Mouse (Mus musculus) urinary bladder, postnatal 25 days (tissue): Measurements from ENCODE around the gene Lifr.

ENCODE experiments used
- DNase-seq: peaks from one replicate; pipeline ENCODE4 v3.0.0; 2022; ENCODE audit warnings: low spot score

The Lifr gene

DNA sequence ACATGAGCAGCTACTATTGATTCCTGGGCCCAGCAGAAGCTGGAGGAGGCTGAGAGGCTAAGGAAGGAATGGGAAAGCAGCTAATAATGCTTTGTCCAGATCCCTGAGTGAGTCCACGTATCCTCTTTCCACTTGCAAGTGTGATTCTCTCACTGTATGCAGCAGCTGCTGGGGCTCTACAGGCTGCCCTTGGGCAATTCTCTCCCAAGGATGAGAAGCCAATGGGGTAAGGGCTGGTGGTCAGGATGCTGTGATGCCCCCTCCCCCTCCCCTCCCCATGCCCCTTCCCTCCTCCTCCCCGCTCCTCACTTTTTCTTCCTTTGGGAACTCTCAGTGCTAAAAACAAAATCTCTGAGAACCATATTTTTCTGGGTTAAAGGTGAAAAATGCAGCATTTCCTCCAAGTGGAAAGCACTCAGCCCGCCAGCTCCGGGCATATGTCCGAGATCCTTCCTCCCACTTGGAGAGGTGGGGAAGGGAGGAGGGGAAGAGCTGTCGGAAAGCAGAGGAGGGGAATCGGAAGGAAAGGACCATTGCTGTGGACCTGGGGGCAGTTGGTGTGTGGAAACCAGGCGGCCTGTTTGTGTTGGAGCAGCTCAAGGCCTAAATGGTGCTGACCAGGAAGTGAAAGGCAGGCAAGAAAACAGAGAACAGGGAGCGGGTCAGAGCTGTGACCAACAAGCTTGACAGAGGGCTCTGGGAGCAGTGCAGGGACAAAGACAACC, 113.4 kb downstream of the Lifr start:
- peak; percentile 20 for DNase-seq

DNA sequence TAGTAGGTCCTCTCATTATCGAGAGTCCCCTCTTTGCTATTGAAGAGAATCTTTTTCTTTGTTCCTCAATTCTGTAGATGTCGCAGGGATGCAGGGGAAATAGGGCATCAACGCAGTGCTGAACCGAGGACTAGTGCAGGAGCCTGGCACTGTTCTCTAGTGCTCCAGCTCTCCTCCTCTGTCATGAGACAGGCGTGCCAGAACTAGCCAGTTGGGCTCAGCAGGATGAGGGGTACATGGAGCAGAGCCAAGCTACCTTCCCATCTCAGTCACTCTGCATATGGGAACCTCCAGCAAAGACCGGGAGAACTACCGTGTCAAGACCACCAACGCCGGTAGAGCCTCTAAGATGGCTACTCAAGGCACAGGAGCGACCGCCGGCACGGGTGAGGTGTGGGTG, 114.5 kb downstream of the Lifr start:
- DNase-seq = no peak

GRCm38 (mm10) chr15:7206110-7206509, 115.7 kb downstream of the Lifr start:
- DNase-seq = no peak

DNA sequence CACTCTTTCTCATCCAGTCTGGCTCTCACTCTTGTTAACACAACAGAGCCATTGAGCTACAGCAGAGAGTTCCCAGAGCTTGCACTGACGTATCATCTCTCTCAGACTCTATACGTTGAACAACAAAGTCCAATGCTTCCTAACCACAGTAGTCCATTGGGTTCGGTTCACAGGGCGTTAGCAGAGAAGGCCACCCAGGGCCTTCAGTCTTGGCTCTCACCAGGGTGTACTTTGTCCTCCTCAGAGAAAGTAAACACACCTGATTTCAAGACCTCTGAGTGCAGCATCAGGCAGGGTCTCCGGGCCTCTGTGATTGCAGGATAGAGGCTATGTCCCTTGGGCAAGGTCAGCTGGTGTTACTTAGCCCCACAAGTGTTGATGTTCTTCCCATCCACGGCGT, 116.9 kb downstream of the Lifr start:
- no peak for DNase-seq

DNA sequence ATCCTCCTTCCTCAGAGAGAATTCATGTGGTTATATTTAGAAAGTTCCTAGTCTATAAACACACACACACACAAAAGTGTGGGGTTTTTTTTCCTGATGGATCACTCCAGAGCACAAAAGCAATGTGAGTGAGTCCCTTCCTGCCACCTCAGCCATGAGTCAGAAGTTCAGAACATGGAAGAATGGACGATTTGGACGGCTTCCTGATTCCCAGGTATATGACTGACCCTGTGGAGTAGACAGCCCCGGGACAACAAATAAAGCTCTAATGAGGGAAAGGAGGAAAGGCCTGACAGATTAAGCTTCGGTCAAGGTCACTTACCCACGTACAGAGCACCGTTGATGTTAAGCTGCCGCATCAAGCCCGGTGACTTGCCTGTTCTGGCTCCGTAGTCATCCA, 117.8 kb downstream of the Lifr start:
- DNase-seq = no peak

DNA sequence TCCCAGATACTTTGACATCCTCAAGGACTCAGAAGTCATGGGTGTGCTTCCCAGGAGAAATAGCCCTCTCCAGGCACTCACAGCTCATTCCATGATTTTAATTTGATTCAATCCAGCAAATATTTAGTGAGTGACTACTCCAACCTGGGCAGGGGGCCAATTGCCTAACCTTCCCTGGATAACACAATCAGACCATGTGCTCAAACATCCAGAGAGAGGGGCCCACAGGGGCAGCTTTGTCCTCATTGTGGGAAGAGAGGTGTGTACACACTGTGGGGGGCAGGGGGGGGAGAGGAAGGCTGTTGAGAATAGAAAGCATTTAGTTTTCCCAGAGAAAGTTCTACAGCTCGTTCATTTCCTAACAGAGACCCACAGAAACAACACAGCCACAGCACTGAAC, 123.3 kb downstream of the Lifr start:
- peak; percentile 52 for DNase-seq

GRCm38 (mm10) chr15:7215845-7216244, 125.4 kb downstream of the Lifr start:
- no peak for DNase-seq

DNA sequence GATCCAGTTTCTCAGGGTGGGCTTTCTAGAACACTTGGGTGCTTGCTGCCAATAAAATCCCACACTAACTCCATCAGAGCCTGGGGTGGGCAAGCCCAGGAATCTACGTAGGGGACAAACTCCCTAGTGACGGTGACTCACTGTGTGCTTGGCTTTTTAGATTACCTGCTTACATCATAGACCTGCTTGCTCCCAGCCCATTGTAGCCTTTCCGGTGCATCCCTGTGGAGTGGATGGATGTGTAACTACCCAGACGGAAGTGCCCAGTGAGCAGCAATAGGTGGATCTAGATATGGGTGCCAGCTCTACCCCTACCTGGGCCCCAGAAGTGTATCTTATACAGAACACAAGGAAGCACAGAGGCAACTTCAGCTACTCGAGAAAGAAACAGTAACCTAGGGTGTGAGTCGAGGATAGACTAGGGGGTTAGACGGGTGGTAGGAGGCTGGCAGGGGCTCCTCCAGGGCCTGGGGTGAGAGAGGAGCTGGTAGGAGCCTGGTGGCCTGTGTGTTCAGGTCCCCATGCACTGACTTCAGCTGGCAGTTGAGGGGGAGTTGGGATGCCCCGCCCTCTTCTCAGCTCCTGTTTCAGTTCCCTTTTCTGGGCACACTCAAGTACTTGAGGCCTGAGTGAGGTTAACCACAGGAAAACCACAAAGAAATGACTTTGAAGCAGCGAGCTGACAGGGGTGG, 126.3 kb downstream of the Lifr start:
- DNase-seq = no peak

DNA sequence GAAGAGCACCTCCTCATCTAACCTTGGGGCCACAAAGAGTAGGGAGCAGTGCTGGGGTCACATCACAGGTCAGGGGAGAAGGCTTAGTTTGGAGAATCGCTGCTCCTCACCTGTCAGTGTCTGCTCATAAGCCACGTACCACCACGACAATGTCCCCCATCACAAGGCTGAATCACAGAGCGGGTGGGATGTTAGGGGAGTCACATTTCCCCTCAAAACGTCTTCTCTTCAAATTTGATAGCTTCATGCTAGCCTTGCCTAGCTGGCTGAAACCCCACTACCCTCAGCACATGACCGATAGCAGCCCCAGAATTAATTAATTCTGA, 126.8 kb downstream of the Lifr start:
- no peak for DNase-seq

DNA sequence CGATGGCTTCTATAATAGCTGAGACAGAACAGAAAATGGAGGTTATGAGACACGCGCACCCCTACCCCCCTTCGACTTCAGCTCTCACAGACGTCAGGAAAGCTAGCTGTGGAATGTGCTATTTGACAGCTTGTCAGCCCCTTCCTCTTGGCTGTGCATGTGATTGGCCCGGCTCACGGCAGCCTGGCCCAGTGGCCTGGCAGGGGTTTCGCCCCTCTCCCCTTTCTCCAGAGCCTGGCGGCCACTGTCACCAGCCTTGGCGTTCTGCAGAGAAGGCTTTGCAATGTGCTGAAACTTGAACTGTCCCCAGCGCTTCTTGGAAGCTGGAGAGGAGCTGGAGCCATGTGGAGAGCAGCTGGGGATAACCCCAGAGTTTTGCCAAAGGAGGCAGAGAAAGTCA, 132.4 kb downstream of the Lifr start:
- DNase-seq = no peak

DNA sequence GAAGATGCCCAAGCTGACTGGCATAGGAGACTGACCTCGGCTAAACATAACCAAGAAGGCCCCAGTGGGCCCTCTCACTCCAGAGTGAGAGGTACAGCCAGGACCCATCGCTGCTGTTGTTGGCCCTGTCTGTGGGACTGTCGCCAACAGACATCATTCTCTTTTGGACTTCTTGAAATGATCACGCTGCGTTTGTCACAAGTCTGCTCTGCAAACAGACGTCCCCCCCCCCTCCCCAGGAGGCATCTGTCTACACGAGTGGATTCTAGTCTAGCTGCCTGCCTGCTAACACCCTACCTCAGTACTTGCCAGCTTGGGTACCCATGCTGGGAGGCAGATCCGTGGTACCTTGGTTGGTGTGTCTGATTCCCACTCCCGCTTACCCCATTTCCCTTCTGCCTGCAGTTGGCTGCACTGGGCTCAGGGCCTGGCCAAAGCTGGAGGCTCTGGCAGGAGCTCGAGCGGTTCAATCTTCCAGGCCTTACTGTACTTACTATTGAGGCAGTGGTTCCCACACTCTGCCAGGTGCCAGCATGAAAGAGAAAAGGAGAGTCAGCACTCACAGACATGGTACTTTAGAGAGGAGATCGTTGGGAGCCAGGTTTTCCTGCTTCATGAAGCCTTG, 133.8 kb downstream of the Lifr start:
- no peak for DNase-seq

GRCm38 (mm10) chr15:7226225-7226624, 135.8 kb downstream of the Lifr start:
- peak; percentile 75 for DNase-seq

GRCm38 (mm10) chr15:7233393-7234090, 143.1 kb downstream of the Lifr start:
- DNase-seq = no peak

DNA sequence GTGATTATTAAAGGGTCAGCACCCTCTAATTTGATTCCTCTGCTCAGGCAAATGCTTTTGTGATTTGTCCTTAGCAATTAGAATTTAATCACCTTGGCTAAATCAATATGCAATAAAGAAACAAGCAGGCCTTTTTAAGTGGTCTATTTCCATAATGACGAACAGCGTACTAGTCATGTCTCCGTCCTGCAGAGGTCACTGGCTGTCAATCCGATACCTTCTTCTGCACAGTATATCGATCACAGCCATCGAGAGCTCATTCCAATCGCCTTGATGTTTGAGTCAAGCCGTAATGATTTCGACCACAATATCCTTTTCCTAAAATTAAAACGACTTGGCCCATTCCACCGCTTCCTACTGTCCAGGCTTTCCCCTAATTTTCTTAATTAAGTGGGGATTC, 149.5 kb downstream of the Lifr start:
- DNase-seq = no peak

DNA sequence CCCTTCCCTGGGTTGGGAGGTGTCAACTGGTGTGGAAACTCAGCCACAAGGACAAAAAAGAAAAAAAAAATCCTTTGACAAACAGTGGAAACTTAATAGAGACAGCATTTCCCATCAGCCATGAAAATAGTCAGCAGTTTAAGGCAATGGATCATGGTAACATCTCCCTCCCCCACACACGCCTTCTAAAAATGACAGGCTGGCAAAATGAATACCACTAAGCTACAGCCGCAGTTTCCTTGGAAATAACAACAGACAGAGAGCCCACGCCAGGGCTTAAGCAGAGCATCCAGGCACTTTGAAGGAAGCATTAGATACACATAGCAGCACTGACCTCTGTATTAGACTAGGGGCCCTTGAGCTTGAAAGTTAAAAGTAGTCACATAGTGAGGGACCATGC, 150.5 kb downstream of the Lifr start:
- no peak for DNase-seq

- no peak for DNase-seq
Measured at GRCm38 (mm10) chr15:7242161-7242850, 151.9 kb downstream of the Lifr start.
